Mouse (Mus musculus) layer of hippocampus, postnatal 36 days (tissue): ENCODE data around the gene Apold1. TPM values are rescaled to one million over a fixed set of nuclear protein-coding genes. Genes with fewer than 3 reads are reported as not detected.

Source experiments
- DNase-seq, 2 experiments: peaks; one replicate each; pipeline ENCODE4 v3.0.0; 2022
- total RNA-seq, 2 experiments: library from RNA; stranded (reverse); gene quantifications; 2 replicates each; pipeline ENCODE4 v1.2.3; 2021

The Apold1 gene
- 1 to 10 TPM; 3.1 to 3.4 TPM for total RNA-seq

DNA sequence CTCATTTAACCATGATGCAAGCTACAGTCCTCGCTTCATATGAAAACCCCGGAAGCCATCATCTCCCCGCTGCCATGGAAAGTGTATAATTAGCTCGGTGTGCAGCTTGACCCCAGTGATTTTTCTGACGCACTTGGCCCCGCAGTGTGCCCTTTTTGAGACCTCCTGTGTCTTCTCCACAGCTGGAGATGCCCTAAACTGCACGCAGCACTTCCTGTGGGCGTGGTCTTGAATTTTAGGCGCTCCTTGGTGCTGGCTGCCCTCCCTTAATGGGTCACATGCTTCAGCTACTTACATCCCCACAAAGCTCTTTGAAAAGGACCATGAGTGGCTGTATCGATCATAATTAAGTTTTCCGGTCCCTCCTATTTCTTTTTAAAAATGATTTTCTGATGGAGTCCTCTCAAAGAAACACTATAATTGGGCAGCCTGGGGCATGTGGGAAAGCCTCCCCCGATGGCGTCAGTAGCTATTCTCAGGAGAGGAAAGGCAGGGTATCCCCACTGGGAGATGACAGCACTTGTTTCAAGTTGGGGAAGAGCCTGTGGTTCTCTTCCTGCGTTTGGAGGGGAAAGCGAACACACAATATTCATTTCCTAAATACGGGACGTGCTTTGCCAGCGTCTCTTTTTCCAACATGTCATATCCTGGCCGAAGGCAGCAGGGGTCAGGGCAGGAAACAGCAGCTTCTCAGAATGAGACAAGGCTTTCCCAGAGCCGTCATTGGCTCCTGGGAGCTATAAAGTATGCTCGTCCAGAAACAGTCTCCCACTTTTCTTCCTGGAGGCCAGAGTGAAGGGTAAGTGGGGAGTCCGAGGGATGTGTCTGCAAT, at the start of gene Apold1:
Gene Apold1, plus strand, starts transcription at position 488 of the 832 bp plus-strand sequence.
- no peak for DNase-seq

DNA sequence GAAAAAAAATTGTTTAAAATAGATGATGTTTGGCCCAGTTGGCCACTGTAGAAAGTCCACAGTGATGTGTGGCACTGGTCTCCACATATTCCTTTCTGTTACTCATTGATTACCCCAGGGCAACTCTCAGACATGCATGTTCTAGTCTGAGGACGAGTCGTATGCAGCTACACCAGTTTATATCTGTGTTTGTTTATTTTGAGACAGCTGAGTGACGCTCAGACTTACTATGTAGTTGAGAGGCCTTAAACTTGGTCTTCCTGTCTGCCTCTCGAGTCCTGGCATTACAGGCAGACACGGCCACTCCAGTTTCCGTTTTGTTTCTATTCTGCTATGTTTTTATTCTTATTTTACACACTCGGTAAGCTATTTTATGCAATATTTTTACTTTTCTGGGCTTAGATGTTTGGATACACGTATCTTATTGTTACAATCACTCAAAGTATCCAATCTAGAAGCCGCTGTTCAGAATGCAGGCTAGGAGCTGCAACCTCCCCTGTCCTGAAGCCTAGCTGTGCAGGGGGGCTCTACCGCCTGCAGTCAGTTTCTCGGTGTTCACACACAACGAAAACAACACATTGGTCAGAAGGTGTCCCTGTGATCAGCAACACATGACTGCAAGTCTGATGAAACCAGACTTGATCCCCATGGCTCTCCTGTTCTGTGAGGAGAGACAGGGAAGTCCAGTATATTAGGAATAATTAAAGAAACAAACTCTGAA, 48.9 kb upstream of the Apold1 start:
- no peak for DNase-seq

DNA sequence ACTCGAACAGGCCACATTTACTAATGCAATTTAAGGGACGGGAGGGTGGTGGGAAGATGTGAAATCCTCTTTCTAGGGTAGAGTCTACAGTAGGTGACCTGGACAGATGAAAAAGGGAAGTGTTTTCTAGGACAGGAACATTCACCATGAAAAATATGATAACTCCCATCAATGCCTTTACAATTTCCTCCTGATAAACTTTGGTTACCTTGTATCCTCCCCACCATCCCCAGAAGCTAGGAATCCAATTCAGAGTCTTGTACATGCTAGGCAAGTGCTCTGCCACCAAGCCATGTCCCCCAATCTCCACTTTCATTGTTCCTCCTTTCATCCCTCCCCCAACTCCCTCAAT, 48.3 kb upstream of the Apold1 start:
- DNase-seq: no peak

DNA sequence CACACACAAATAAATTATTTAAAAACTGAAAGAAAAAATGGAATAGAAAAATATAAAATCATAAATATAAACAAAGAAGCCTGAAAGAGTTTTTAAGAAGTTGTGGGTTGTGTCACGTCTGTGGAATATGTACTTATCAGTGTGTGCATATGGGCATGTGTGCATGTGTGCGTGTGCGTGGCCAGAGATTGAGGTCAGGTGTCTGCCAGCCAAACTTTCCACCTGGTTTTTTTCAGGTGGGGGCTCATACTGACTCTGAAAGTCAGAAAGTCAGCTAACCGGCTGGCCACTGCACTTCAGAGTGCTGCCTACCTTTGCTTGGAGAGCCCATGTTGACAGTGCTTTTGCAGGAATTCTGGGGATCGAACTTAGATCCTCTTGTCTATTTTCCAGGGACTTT, 47.2 kb upstream of the Apold1 start:
- DNase-seq: no peak

DNA sequence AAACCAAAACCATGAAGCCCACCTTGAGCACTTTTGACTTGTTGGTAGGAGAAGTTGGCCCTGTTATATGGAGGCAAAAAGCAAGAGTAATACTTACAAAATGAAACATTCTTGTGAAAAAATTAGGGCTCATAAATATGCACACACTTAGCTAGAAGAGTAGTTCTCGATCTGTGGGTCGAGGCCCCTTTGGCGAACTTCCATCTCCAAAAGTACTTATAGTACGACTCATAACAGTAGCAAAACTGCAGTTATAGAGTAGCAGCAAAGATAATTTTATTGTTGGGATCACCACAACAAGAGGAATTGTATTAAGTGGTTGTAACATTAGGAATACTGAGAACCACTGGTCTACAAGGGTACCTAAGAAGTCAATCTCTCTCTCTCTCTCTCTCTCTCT, 41.7 kb upstream of the Apold1 start:
- DNase-seq: no peak

DNA sequence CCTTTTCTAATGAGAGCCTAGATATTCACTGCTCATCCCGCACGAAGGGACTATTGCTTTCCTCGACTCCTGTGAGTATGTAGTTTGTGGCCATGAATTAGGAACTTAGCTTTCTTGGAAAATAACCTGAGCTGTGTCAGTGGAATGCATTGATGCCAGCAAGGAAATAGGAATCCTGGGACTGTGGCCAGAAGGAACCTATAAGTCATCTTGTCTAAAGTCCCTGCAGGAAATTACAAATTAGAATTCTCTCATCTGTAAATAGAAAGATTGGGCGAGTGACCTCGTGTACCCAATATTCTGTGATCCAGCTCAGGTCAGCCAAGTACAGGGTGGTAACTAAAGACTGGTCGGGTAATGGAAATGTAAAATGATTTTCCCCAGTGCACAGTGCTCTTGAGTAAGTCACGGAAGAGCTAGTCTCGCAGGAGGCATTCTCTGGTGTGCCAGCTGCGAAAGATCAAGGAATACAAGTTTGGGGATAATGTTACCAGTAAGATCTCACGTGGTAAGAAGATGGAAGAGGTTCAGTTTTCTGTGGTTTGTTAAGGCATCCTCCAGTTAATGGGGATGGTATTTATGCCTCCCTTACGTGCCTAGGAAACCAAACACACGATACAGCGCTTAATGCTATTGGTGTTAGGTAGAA, 37.6 kb upstream of the Apold1 start:
- no peak for DNase-seq

DNA sequence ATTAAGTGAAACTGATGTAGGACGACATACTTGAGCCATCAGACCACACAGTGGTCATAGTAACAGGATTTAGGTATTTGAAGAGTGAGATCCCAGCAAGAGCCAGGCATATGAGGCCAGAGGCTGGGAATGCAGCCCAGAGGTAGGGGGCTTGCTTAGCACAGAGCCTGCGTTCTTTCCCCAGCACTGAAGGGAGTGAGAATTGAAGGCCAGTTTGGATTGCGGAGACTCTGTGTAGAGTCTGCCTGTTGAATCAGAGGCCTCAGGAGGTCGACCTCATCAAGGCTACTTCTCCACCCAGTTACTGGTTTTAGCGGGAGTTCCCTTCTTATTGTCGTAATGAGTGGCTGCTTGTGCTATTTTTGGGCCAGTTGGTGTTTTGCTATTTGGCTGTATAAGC, 35.5 kb upstream of the Apold1 start:
- DNase-seq: no peak

DNA sequence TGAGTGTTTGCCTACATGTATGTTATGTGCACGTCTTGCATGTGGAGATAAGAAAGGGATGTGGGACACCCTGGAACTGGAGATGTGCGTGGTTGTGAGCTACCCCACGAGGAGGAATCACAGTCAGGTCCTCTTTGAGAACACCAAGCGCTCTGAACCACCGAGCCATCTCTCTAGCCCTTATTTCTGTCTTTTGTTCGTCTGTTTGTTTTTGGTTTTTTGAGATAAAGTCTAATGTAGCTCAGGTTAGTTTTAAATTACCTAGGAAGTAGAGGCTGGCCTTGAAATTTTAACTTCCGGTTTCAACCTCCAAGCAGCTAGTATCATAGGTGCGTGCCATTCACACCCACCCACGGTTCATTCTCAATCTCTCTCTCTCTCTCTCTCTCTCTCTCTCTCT, 34.7 kb upstream of the Apold1 start:
- DNase-seq: no peak

DNA sequence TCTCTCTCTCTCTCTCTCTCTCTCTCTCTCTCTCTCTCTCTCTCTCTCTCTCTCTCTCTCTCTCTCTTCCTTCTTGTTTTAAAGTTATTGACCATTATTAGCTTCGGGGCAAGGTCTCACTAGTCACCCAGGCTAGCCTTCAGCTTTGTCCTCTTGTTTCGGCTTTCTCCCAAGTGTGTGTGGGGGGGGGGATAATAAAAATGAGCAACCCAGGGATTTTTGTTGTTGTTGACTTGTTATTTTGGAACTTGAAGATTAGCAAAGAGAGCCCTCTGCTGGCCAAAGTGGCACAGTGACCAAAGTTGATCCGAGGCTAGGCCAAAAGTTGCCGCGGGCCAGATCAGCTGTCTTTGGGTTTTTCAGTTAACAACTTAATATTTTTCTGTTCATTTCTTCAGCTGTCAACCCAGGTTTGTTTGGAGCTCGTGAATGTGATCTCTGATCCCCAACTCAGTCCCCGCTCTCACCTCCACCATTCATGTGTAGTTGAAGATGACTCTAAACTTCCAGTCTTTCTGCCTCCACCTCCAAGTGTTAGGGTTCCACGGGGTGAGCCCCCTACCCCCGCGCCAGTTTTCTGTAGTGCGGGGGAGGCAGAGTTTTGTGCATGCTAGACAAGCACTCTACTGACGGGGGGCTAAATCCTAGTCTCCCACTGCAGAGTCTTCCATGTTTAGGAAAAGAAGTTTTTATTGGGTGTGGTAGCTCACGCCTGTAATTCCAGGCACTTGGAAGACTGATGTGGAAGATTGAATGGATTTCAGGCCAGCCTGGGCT, 34.0 kb upstream of the Apold1 start:
- peak; percentile 47 to 63 for DNase-seq

DNA sequence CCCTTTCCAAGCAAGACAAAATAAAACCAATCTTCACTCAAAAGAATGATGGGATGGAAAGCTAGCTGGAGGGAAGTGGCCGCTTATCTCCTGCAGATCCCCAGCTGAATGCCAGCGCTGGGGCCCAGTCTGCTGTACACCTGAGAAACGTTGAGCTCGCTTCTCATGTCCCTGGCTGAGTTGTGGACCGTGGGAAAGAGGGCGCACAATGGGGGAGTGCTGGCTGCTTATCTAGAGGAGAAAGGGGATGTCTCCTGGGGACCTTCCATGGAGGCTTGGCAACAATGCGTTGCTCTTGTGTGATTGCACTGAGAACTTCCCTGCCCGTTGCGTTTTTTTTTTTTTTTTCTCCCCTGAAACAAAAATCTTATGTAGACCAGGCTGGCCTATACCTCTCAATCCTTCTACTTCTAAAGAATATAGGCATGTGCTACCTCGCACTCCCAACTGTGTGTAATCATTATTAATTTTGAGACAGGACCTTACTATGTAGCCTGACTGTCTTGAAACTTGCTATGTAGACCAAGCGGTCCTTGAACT, 32.9 kb upstream of the Apold1 start:
- DNase-seq: no peak

DNA sequence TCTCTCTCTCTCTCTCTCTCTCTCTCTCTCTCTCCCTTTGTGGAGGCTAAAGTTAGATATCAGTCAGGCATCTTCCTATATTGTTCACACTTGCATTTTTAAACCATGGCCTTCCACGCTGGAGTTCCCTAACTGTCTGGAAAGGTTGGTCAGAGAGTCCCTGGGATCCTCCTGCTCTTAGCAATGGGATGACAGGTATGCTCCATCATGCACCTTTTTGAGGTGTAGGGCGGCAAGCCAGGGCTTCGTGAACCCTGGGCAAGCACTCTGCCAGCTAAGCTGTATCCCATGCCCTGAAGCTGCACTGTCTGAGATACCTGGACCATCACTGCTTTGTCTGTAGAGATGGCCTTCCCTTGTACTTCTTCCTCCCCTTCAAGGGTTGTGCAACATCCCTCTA, 32.3 kb upstream of the Apold1 start:
- no peak for DNase-seq

DNA sequence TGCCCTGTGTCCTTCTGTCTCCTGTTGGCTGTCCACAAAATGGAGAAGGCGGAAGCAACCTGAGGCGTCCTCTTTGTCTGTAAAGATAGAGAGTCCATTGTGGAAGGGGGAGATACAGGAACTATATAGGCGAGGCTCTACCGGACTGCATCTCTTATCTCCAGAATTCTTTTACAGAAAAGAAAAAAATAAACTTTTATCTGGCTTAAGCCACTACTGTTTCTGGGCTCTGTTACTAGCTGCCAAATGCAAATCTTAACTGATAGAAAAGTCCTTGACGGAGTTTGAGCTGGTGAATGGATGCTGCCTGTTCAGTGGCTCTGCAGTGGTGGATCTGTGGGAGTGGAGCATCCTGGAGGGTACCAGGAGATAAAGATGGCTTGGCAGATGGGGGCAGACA, 30.2 kb upstream of the Apold1 start:
- DNase-seq: no peak

DNA sequence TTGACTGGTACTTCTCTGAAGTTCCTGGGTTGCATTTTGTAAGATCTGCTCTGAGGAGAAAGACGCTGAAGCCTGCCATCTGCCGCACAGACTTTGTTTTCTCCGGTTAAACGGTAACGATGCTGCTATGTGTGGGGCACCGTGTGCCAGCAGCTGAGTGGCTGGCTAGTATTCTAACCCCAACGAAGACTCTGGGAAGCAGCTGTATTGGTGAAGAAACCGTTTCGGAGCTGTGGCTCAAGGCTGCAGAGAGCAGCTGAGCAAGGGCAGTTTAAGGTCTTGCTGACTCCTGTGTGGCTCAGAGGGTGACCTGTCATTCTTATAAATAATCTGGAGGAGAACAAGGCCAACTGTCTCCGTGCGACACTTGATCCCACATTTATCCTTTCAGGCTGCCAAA, 27.5 kb upstream of the Apold1 start:
- peak; percentile 16 to 17 for DNase-seq

DNA sequence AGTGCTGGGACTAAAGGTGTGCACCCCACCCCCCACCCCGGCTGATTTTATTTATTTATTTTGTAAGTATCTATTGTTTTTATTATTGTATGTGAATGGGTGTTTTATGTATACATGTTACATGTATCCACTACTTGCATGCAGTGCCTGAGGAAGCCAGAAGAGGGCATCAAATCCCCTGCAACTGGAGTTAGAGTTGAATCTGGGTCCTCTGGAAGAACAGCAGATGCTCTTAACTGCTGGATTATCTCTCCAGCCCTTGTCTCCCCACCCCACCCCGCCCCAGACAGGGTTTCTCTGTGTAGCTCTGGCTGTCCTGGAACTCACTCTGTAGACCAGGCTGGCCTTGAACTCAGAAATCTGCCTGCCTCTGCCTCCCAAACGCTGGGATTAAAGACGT, 25.1 kb upstream of the Apold1 start:
- DNase-seq: no peak

DNA sequence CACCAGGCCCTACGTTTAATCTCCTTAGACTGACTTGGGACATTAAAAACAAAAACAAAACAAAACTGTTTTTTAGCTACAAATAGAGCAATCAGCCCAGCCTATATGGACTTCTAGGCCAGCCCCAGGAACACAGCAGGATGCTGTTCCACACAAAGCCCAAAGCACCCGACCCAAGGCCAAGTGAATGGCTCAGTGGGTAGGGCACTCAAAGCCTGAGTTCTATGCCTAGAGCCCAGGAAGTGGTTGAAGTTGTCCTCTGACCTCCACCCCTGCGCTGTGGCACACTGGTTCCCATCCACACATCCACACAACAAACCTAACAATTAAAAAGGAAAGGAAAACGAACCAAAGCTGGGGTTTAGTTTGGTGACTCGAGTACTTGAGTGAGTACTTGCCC, 20.2 kb upstream of the Apold1 start:
- no peak for DNase-seq

DNA sequence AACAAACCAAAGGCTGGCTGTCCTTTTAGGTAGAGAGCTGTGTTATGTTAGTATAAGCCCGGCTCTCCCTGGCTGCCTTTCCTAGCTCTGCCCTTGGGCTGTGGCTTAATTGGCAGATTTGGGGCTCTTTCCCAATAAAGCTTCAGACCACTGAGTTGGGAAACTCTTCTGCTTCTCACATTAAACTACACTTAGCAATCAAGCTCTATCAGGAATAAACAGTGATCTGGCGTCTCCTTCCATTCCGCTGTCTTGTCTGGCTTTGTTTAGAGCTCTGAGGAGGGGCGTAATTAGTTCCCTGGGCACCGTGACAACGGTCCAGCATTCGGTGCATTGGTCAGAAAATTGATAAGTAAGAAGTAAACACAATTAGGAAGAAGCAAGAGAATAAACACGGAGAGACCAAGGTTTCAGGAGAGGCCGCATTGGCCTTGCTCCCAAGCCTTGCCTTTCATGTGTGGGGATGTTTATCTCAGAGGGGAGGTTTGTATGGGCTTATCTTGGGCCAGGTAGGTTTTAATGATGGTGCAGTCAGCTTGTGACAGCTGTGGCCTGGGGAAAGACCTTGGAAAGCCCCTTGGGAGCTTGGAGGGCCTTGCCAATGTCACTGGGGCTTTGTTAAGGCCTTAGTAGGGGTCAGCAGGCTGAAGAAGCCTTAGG, 19.5 kb upstream of the Apold1 start:
- no peak for DNase-seq

DNA sequence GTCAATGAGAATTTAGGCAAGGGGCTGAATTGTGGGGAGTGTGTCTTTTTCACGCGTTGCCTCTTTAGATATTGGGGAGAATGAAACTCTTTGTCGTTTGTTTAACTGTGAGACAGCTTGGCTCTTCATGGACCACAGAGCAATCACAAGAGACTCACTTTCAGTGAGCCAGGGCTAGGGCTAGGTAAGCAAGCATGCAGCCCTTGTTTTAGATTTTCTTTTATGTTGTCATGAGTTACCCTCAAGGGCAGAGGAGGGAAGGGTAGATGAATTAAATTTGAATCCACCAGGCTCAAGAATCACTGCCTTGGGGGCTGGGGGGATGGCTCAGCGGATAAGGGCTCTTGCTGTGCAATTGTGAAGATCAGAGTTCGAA, 19.0 kb upstream of the Apold1 start:
- DNase-seq: no peak

DNA sequence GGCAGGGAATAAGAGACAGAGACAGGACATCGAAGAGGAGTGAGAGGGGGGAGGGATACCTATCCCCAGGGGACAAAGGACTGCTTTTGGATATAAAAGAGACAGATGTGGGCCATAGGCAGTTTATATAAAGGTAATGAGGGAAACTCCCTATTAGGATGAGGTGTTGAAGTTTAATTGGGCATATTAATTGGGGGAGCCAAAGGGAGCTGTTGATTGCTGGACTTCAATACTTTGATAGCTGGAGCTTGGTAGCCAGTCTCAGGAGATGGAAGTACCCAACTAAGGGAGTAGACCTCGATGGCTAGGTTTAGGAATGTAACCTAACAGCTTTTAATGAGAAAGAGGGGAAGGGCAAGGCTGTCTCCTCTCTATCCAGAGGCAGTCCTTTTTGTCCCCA, 17.6 kb upstream of the Apold1 start:
- DNase-seq: no peak

DNA sequence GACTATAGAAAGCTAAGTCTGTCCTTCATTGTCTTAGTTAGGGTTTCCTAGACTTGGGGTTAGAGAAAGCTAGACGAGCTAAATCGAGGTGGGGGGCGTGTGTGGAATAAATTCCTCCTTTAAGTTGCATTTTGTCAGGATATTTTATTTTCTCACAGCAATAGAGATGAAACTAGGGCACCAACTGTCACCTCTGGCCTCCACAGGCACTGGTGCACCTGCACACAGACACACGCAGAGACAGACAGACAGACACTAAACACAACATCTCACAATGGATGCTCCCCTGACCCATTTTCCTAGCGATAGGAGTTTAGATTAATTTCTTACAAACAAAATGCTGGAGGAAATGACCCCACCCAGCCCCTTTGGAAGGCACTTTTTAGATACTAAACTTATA, 14.8 kb upstream of the Apold1 start:
- no peak for DNase-seq

DNA sequence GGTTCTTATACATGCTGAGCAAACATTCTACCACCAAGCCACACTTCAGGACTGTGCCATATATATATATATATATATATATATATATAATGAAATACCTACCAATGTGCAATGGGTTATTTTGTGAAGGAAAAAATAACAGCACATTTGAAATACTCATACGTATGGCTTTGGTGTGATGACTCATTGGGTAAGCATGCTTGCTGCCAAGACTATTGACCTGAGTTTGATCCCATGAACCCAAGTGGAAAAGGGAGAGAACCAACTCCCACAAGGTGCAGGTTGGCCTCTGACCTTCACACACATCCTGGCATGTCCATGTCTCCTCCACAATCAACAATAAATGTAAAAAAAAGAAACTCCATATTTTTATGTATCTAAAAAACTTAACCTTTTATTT, 13.2 kb upstream of the Apold1 start:
- no peak for DNase-seq

DNA sequence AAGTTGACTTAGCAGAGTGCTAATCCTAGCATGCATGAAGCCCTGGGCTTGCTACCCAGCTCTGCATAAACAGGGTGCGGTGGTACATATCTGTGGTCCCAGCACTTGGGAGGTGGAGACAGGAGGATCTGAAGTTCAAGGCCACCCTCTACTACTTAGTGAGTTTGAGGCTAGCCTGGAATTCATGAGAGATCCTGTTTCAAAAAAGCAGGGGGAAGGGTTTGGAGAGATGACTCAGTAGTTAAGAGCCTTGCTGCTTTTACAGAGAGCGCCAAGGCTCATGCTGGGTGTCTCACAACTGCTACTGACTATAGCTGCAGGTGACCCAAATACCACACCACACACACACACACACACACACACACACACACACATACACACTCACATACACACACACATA, 12.0 kb upstream of the Apold1 start:
- no peak for DNase-seq

DNA sequence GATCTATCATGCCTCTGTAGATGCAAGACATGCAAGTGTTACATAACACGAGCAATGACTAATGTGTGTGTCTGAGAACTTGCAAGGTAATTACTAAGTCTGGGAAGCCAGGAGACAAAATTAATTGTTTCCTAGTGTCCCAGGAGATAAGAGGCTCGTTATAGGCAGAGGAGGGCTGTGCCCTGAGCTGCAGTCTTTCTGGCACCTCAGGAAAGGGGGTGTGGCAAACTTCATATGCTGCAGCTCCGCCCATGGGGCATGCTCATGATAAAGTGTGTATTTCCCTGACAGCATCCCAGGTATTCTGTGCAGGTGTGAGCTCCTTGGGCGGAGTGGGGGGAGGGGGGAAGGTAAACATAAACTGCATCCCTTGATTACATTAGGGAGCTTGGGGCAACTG, 9.4 kb upstream of the Apold1 start:
- no peak for DNase-seq
